Mouse (Mus musculus): ENCODE data around the gene Rab5b. TPM values are rescaled to one million over a fixed set of nuclear protein-coding genes. Genes with fewer than 3 reads are reported as not detected.

The Rab5b gene
- polyA plus RNA-seq (2015; fragmentation: Nextera tagmentation; extraction: Ambion mirVana): 36.6 and 38.6 TPM in 2 replicates

DNA sequence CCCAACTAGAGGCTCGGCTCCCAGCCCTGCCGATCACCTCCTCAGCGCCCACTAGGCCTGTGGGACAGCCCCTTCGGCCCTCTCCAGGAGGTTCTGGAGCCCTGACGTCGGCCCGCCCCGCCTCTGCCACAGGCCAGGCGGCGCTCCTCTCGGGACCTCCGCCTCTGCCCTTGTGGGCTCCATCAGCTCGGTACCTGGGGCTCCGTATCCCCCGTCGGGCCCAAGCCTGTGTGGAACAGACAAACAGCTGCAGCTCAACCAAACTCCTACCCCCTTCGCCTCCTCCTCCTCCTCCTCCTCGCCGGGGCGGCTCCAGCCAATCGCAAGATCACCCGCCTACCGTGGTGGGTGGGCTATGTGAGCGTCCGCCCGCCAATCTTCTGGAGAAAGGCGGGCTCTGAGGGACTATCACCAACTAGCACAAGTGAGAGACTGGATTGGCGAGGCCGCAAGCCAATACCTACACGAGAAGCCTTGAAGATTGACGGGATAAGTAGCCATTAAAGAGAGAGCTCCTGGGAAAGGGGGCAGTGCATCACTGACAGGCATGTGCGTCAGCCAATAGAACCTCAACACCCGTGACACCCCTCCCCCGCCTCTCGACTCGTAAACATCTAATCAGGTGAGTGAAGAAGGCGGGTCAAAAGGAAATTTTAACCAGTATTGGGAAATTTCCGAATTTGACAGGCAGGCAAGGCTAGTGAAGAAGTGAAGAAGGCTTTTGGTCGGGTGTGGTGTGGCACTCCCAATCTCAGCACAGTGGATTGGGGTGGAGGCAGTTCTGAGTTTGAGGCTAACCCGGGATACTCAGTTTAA, at the start of gene Rab5b:
Gene Rab5b, minus strand, starts transcription at position 273 of the 816 bp plus-strand sequence.
- ATAC-seq (ENCODE audit: low read depth): peak; percentile 96
- Histone ChIP-seq H3K9me3 (replicated peaks; ENCODE audit: control insufficient read depth, low read length) (no peaks in the 10 kb centered on the region), H3K4me2 (ENCODE audit: low read depth, low read length) (peak within 1 kb of the TSS; percentile 84), H3K36me3 (ENCODE audit: control insufficient read depth, insufficient read depth) (peaks cover 19% of the 10 kb centered on the region), H3K9ac (ENCODE audit: low read depth, low read length) (peak within 1 kb of the TSS; percentile 100), H3K27ac (ENCODE audit: low read length) (peak within 1 kb of the TSS; percentile 98), H3K4me3 (ENCODE audit: low read depth, low read length) (peak within 1 kb of the TSS; percentile 99), H3K27me3 (ENCODE audit: control insufficient read depth, insufficient read depth, low read depth, low read length) (no peaks in the 10 kb centered on the region), H3K4me1 (ENCODE audit: control insufficient read depth, low read depth, low read length) (peaks cover 25% of the 10 kb centered on the region)
- 1% methylated on average over 39 of the region's 40 CpGs for WGBS (ENCODE audit: insufficient replicate concordance)

DNA sequence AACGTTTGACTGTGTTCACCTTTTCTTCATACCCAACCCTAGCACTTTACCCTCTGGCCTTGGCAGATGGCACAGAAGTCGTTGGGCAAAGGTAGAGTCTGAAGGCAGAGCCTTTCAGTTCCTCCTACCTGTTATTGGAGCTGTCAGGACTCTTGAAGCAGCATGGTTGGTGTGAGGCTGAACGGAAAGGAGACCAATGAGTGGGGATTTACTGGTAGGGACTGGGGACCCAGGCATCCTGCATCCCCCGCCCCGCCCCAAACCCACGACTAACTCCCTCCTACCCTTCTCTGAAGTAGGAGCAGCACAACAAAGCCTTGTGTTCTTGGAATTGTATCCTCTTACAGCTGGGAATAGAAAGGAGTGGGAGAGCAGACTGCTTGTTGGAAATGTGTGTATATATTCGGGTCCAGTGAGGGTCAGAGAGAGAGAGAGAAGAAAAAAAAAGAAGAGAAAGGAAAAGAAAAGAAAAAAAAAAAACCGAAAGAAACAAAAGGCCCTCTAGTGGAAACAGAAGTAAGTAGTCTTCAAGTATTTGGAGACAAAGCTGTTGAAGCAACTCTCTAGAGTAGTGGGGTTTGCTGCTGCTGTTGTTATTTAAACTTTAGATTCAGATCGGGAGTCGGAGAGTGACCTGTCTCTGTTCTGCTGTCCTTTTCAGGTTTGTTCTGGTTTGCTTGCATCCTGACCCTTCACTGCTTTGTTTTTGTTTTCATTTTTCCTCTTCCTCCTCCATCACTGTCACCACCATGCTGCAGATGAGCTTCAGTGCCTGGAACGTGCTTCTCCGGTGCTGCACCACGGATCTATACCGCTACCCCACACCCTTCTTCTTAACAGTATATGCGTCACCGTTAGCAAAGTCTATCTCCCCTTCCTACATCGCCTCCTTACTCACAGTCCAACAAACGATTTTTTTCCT, 48.9 kb upstream of the Rab5b start, which contains the start of gene Dgka:
Gene Dgka, minus strand, starts transcription at position 176 of the 922 bp plus-strand sequence.
- no peaks in the 10 kb centered on the region for H3K9me3 ChIP-seq (replicated peaks; ENCODE audit: control insufficient read depth, low read length)
- peak within 1 kb of the TSS; percentile 66 for H3K4me2 ChIP-seq (ENCODE audit: low read depth, low read length)
- WGBS (ENCODE audit: insufficient replicate concordance): 20% methylated on average over 18 of the region's 18 CpGs
- H3K4me3 ChIP-seq (ENCODE audit: low read depth, low read length): peak within 1 kb of the TSS; percentile 60
- no peaks in the 10 kb centered on the region for H3K36me3 ChIP-seq (ENCODE audit: control insufficient read depth, insufficient read depth)
- peak within 1 kb of the TSS; percentile 22; the same call in 1 of the 2 replicates for H3K27ac ChIP-seq (ENCODE audit: low read length)
- H3K27me3 ChIP-seq (ENCODE audit: control insufficient read depth, insufficient read depth, low read depth, low read length): peaks cover 37% of the 10 kb centered on the region
- H3K4me1 ChIP-seq (ENCODE audit: control insufficient read depth, low read depth, low read length): peaks cover 24% of the 10 kb centered on the region
- H3K9ac ChIP-seq (ENCODE audit: low read depth, low read length): peak within 1 kb of the TSS; percentile 56
- no peak for ATAC-seq (ENCODE audit: low read depth)

DNA sequence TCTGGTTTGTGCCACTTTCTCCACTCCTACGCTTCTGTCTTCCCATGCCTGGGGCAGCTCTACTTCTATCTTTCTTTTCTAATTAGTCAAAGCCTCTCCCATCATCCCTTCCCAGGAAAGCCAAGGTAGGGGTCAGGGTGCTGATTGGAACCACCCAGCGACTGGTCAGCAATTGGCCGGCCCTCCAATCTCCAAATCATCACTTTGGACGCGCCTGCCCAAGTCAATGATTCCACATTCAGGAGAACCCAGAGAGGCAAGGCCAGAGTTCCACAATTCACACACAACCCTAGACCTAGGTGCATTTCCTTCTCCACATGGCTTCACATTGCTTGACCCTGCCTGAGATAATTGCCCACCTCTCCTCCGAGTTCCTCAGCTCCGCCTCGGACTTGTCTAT, 48.1 kb upstream of the Rab5b start:
- H3K4me2 ChIP-seq (ENCODE audit: low read depth, low read length): peak overlapping the region; percentile 66
- H3K27ac ChIP-seq (ENCODE audit: low read length): peak overlapping the region; percentile 22; the same call in 1 of the 2 replicates

DNA sequence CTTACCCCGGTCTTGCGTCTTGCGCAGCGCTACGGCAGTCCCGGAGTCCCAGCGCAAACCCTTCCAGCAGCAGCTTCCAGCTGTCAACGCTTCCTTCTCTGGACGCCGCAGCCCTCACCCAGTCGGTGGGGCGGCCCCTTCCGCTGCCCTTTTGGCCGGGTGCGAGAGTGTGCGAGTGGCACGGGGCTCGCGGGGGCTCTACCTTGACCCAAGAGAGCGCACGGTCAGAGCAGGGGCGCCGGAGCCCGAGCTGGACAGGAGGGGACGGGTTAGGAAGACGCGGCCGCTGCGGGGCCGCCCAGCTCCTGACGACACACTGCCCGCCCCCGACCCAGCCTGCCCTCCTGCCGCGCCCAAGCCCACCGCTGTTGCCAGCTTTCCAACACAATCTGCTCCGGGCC, 47.7 kb upstream of the Rab5b start:
- Histone ChIP-seq H3K4me3 (ENCODE audit: low read depth, low read length) (peak overlapping the region; percentile 60), H3K27ac (ENCODE audit: low read length) (peak overlapping the region; percentile 22; the same call in 1 of the 2 replicates), H3K36me3 (ENCODE audit: control insufficient read depth, insufficient read depth) (no peaks in the 10 kb centered on the region), H3K4me2 (ENCODE audit: low read depth, low read length) (peak overlapping the region; percentile 66), H3K4me1 (ENCODE audit: control insufficient read depth, low read depth, low read length) (peaks cover 12% of the 10 kb centered on the region), H3K9ac (ENCODE audit: low read depth, low read length) (peak overlapping the region; percentile 56), H3K27me3 (ENCODE audit: control insufficient read depth, insufficient read depth, low read depth, low read length) (peaks cover 37% of the 10 kb centered on the region), H3K9me3 (replicated peaks; ENCODE audit: control insufficient read depth, low read length) (no peaks in the 10 kb centered on the region)
- ATAC-seq (ENCODE audit: low read depth): peak; percentile 32
- WGBS (ENCODE audit: insufficient replicate concordance): under 1% methylated on average over 36 of the region's 37 CpGs

More for the DNA sequence above, 48.1 kb upstream of the Rab5b start:
- ATAC-seq (ENCODE audit: low read depth): no peak
- 23% methylated on average over 8 of the region's 8 CpGs for WGBS (ENCODE audit: insufficient replicate concordance)
- Histone ChIP-seq H3K36me3 (ENCODE audit: control insufficient read depth, insufficient read depth) (no peaks in the 10 kb centered on the region), H3K9me3 (replicated peaks; ENCODE audit: control insufficient read depth, low read length) (no peaks in the 10 kb centered on the region), H3K9ac (ENCODE audit: low read depth, low read length) (peak overlapping the region; percentile 56; the same call in 1 of the 2 replicates), H3K4me3 (ENCODE audit: low read depth, low read length) (peak overlapping the region; percentile 60), H3K27me3 (ENCODE audit: control insufficient read depth, insufficient read depth, low read depth, low read length) (peaks cover 37% of the 10 kb centered on the region), H3K4me1 (ENCODE audit: control insufficient read depth, low read depth, low read length) (peaks cover 16% of the 10 kb centered on the region)

DNA sequence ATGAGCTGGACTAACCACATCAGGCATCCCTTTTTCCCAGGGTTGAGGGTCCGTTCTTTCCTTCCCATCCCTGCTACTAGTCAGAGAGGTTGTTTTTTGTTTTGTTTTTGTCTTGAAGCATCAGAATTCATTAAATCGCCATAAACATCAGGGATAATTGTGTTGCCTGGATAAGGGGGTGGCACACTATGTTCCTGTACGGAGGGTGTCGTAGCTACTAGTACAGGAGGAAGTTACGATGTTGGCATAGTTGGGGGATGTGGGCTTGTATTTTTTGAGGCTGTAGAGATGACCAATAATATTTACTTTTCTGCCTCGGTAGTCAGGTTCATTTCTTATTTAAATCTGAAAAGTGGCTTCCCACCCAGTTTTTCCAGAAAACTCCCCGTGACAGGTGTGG, 47.2 kb upstream of the Rab5b start:
- Histone ChIP-seq H3K27me3 (ENCODE audit: control insufficient read depth, insufficient read depth, low read depth, low read length) (peaks cover 37% of the 10 kb centered on the region), H3K36me3 (ENCODE audit: control insufficient read depth, insufficient read depth) (no peaks in the 10 kb centered on the region), H3K9me3 (replicated peaks; ENCODE audit: control insufficient read depth, low read length) (no peaks in the 10 kb centered on the region), H3K4me1 (ENCODE audit: control insufficient read depth, low read depth, low read length) (peaks cover 11% of the 10 kb centered on the region), H3K27ac (ENCODE audit: low read length) (no peak overlapping the region), H3K4me3 (ENCODE audit: low read depth, low read length) (peak overlapping the region; percentile 60), H3K9ac (ENCODE audit: low read depth, low read length) (peak overlapping the region; percentile 56), H3K4me2 (ENCODE audit: low read depth, low read length) (peak overlapping the region; percentile 66)
- ATAC-seq (ENCODE audit: low read depth): no peak
- WGBS (ENCODE audit: insufficient replicate concordance): 2% methylated on average over 7 of the region's 7 CpGs

DNA sequence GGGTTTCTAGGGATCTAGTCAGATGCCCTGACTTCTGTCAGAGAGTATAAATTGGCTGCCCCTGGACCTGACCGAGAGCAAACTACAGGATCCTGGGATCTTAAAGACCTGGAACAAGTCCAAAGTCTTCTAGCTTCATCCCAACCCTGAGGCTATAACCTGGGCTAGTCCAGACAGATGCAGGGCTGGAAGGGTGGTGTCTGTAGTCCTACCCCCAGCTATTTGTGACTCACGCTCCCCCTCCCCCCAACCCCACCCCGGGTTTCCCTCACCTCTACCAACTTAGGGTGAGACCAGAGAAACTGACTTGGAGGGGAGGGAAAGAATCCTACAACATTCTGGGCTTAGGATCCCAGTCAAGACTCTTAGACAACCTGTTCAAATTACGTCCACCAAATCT, 46.6 kb upstream of the Rab5b start:
- H3K9me3 ChIP-seq (replicated peaks; ENCODE audit: control insufficient read depth, low read length): no peaks in the 10 kb centered on the region
- WGBS (ENCODE audit: insufficient replicate concordance): 26% methylated on average over 4 of the region's 4 CpGs
- peaks cover 14% of the 10 kb centered on the region for H3K4me1 ChIP-seq (ENCODE audit: control insufficient read depth, low read depth, low read length)
- peaks cover 37% of the 10 kb centered on the region for H3K27me3 ChIP-seq (ENCODE audit: control insufficient read depth, insufficient read depth, low read depth, low read length)
- no peak for ATAC-seq (ENCODE audit: low read depth)
- no peak overlapping the region for H3K9ac ChIP-seq (ENCODE audit: low read depth, low read length)
- H3K4me2 ChIP-seq (ENCODE audit: low read depth, low read length): 0 out of 2 replicates have a peak overlapping the region, but pooled peaks have one; percentile 66
- H3K36me3 ChIP-seq (ENCODE audit: control insufficient read depth, insufficient read depth): no peaks in the 10 kb centered on the region
- H3K27ac ChIP-seq (ENCODE audit: low read length): no peak overlapping the region
- H3K4me3 ChIP-seq (ENCODE audit: low read depth, low read length): peak overlapping the region; percentile 60

DNA sequence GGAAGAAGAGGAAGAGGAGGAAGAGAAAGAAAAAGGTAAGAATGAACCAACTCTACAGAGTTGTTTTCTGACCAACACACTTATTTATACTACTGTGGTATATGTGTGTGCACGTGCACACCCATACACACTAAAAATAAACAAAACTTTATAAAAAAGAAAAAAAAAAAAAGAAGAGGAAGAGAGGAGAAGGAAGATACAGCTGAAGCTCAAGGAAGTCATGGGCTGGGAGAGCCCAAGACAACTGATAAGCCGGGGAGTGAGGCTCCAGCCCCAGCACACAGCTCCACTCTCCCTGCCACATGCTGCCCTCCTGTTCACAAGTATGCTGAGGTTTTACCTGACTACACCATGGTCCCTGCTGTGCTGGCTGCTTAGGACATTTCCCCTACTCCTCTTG, 44.2 kb upstream of the Rab5b start:
- no peak overlapping the region for H3K4me2 ChIP-seq (ENCODE audit: low read depth, low read length)
- WGBS (ENCODE audit: insufficient replicate concordance): 10% methylated on average over 2 of the region's 2 CpGs
- no peaks in the 10 kb centered on the region for H3K9me3 ChIP-seq (replicated peaks; ENCODE audit: control insufficient read depth, low read length)
- peaks cover 14% of the 10 kb centered on the region for H3K4me1 ChIP-seq (ENCODE audit: control insufficient read depth, low read depth, low read length)
- no peak overlapping the region for H3K27ac ChIP-seq (ENCODE audit: low read length)
- no peak for ATAC-seq (ENCODE audit: low read depth)
- H3K9ac ChIP-seq (ENCODE audit: low read depth, low read length): no peak overlapping the region
- no peak overlapping the region for H3K4me3 ChIP-seq (ENCODE audit: low read depth, low read length)
- H3K36me3 ChIP-seq (ENCODE audit: control insufficient read depth, insufficient read depth): no peaks in the 10 kb centered on the region
- H3K27me3 ChIP-seq (ENCODE audit: control insufficient read depth, insufficient read depth, low read depth, low read length): peaks cover 37% of the 10 kb centered on the region

DNA sequence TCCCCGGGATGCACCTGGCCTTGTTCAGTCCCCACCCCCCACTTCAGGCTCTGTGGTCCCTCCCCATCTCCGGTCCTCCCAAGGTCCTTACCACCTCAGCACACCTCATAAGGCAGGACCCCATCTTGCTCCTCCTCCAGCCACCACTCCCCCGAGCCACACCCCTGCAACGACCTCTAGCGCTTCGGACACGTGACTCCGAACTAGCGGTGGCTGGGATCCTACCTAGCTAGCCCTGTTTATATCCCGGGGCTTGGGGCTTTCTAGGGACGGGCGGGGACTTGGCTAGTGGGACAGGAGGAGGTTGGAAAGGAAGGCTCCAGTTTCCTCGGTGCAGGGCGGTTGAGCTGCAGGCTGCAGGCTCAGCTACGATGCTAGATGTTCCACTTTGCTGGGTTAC, 41.4 kb upstream of the Rab5b start:
- H3K9ac ChIP-seq (ENCODE audit: low read depth, low read length): 0 out of 2 replicates have a peak overlapping the region, but pooled peaks have one; percentile 20
- no peaks in the 10 kb centered on the region for H3K9me3 ChIP-seq (replicated peaks; ENCODE audit: control insufficient read depth, low read length)
- no peaks in the 10 kb centered on the region for H3K36me3 ChIP-seq (ENCODE audit: control insufficient read depth, insufficient read depth)
- peaks cover 8% of the 10 kb centered on the region for H3K27me3 ChIP-seq (ENCODE audit: control insufficient read depth, insufficient read depth, low read depth, low read length)
- H3K4me3 ChIP-seq (ENCODE audit: low read depth, low read length): no peak overlapping the region
- peak overlapping the region; percentile 39 for H3K4me2 ChIP-seq (ENCODE audit: low read depth, low read length)
- no peak overlapping the region for H3K27ac ChIP-seq (ENCODE audit: low read length)
- peak; percentile 43; the same call in 1 of the 2 replicates for ATAC-seq (ENCODE audit: low read depth)
- H3K4me1 ChIP-seq (ENCODE audit: control insufficient read depth, low read depth, low read length): peaks cover 10% of the 10 kb centered on the region
- 15% methylated on average over 15 of the region's 15 CpGs for WGBS (ENCODE audit: insufficient replicate concordance)
